Mouse (Mus musculus) left cerebral cortex, postnatal 4 days (tissue): ENCODE data around the gene Npm1. TPM values are rescaled to one million over a fixed set of nuclear protein-coding genes. Genes with fewer than 3 reads are reported as not detected.

ENCODE experiments used
- DNase-seq: peaks from one replicate; pipeline ENCODE4 v3.0.0-alpha.2; 2022
- intact Hi-C: fragments of 180-260 bp; cut with DNase I; formaldehyde crosslinking; loops from one replicate; pipeline ENCODE4 v1.15.1; 2025
- total RNA-seq, 2 experiments: library from RNA; stranded (reverse); gene quantifications; 2 replicates each; pipeline ENCODE4 v1.2.3; 2021

Npm1 gene
- total RNA-seq, 2 experiments from 2014 or later, result 303 to 338 TPM

DNA sequence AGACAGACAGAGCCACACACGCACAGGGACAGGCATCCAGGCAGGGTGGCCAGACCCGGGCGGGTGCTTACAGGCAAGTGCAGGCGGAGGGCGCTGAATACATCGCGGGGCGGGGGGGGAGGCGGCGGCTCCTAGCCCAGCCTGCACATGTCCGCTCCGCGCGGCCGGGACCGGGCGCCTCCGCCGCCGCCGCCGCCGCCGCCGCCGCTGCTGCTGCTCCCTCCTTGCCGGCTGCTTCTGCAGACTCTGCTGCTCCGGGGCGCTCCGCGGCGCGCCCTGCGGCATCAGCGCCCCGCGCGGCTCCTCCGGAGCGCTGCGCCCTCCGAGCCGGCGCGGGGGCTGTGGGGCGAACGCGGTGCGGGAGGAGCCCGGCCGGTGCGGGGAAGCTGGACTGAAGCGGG is 15.8 kb downstream of the Npm1 start, which contains the start of gene Fgf18:
Gene Fgf18 (minus strand): TSS at position 230 of the 401 bp plus-strand sequence.
- intact Hi-C loops, result loop anchor here (5.0 to 10.0 kb wide), 3 partner anchors 182 to 802 kb away; partner anchors contain the start of gene Sh3pxd2b
- no peak for DNase-seq

DNA sequence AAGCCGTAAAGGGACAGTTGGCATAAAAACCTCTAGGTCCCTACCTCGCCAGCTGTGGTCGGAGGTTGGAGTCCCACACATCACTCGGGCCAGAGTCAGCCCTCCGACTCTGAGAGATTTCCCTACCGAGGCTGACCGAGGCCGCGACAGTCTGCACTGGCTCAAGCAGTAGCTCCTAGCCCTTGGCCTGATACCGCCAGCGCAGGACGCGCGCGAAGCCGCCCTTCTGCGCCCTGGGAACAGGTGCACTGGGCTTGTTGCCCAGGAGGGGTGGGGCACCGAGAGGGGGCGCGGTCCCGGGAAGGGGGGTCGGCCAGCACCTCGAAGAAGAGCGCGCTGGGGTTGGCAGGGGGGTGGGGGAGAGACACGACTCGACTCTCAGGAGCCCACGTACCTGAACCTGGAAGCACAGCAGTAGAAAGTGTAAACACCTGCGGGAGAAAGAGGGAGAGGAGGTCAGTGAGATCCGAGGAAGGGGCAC is 16.3 kb downstream of the Npm1 start:
- intact Hi-C loops, result loop anchor here (5.0 to 10.0 kb wide), 3 partner anchors 182 to 802 kb away; partner anchors contain the start of gene Sh3pxd2b
- DNase-seq, result peak; percentile 48

DNA sequence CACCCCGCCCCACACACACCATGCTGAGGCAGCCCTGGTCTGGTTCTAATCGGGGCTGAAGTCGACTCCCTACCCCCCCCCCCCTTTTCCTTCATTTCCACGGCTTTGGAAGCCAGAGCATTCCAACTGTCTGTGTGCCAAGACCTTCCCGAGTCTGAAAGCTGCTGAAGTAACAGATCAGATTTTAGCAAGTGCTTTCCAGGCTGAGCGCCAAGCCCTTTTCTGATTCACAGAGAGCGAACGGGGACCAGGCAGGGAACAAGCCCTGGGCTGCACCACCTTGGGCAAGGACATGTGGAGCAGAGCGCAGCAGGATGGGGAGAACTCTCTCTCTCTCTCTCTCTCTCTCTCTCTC is 16.9 kb downstream of the Npm1 start:
- intact Hi-C loops, result loop anchor here (5.0 to 10.0 kb wide), 3 partner anchors 181 to 801 kb away; partner anchors contain the start of gene Sh3pxd2b
- DNase-seq, result peak; percentile 92

DNA sequence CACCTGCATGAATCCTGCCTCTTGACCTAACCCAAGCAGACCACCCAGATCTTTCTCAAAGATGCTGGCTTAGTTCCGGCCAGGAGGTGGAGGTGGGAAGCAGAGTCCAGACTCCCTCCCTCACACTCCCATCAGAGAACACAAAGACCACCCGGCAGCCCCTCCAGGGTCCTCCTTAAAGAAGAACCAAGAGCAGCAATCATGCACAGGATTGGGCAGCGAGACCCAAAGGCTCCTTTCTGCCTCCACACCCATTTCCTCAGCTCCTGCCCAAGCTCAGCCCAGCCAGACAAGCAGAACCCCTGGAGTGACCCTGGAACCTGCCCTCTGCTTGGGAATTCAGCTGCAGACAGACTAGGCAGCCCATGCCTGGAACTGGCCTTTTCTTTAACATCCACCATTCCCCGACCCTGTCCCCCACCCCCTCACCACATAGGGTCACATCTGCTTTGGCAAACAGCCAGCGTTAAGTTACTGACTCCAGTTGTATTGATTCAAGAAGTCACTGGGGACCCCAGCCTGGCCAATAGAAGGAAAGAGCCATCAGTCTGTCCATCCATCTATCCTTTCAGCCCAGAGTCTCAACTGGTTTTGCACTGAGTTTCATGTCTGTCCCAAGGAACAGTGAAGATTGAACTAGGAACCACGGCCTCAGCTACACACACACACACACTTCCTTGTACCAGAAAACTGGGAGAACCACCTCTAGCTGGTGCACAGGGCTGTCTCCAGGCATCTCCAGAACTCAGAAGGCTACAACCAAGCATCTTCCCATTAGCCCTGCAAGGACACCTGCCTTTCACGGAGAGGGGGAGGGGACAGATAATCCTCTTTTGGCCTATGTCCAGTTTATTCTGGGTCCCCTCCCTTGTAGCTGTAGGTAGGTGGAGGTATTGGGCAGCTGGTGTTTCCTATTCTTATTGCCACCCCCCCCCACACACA is 17.5 kb downstream of the Npm1 start:
- DNase-seq, result no peak

DNA sequence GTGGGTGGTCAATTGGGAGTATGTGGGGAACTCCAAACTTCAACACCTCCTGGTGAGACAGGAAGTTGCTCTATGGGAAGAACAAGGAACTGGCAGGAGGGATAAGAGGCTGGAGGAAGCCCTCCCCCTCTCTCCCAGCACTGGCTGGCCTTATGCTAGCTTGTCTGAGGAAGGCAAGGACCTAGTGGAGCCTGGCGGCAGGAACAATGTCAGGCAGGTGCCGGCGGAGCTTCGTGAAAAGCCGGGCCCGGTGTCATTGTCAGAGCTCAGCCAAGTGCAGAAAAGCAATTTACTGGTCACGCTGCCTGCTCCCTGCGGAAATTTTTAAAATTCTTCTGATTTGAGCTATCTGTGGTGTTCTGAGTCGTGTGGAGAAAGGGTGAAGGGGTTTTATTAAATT is 19.1 kb downstream of the Npm1 start:
- DNase-seq, result no peak
- intact Hi-C loops, result loop anchor here (10.0 kb wide), 2 partner anchors 179 to 799 kb away; partner anchors contain the start of gene Sh3pxd2b

More for the DNA sequence above, 17.5 kb downstream of the Npm1 start:
- intact Hi-C loops, result loop anchor here (5.0 to 10.0 kb wide), 3 partner anchors 181 to 801 kb away; partner anchors contain the start of gene Sh3pxd2b

DNA sequence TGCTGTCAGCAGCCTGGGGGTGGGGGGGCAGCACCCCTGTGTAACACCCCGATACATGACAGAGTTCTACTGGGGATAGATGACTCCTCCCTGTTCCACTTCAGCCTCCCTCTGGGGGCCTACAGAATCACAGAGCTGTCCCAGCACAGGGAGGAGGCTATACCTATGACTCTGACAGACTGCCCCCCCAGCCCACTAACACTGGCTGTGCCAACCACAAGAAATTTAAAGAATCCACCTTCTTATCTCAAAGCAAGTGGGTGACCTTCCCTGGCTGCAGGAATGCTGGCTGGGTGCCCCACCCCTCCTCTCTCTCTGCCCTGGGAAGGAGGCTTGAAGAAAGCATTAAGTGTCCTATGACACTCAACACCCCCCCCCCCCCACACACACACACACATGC is 20.2 kb downstream of the Npm1 start:
- no peak for DNase-seq
- intact Hi-C loops, result loop anchor here (10.0 kb wide), 2 partner anchors 178 to 798 kb away; partner anchors contain the start of gene Sh3pxd2b

DNA sequence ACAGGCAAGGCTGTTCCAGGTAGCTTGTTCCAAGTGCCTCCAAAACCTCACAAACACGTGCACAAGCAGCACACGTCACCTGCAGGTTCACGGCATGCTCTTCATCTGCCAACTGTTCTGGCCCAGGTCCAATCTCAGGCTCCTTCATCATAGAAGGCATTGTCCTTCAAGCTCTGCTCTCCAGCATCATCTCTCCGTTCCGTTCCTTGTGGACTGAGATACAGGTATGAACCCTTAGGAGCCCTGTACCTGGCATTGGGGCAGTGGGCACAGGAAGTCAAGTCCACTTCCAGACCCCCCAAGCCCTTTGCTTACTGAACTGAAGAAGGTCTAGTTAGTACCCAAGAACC is 22.9 kb downstream of the Npm1 start:
- no peak for DNase-seq
- intact Hi-C loops, result loop anchor here (10.0 kb wide), 2 partner anchors 175 to 795 kb away; partner anchors contain the start of gene Sh3pxd2b

DNA sequence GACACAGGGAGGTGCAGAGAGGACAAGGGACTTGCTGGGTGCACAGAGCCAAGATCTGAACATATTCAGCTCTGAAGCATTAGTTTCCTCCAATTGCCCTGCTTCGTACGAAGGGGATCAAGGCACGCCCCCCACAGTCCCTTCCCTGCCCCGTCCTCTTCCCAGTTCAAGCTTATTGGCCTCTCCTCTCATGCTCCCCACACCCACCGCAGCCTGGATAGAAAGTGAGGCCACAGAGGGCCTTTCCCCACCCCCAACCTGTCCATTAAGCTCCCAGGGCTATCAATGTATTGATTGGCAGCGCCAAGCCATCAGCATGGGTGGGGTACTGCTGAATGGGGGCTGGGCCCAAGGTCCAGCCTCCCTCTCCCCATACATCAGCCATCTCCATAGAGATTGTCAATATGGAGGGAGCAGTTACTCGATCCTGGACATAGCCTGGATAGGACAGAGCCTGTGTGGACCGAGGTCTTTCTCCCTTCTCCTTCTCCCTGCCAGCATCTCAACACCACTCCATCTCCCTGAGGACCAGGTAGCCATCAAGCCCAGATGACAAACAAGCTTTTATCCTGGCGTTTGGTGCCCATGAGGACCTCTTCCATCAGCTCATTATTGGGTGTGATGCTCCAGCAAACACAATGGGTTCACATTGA is 23.4 kb downstream of the Npm1 start:
- DNase-seq, result no peak
- intact Hi-C loops, result loop anchor here (10.0 kb wide), 2 partner anchors 175 to 795 kb away; partner anchors contain the start of gene Sh3pxd2b

DNA sequence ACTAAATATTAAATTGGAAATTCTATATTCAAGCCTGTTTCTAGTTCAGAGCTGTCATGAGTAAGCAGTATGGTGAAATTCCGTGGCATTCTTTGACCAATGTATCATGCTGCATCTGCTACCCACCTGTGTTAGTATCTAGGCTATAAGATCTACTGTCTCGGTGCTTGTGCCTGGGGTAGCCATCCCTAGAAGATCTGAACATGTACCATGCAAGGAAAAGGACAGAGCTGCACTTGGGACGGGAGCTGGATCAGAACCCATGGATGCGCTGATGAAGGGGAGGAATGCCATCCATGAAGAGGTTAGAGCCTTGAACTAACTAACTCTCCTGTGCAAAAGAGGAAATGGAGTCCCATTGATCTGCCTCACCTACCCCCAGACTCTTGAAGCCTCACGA is 24.3 kb downstream of the Npm1 start:
- no peak for DNase-seq
- intact Hi-C loops, result no loop called here

DNA sequence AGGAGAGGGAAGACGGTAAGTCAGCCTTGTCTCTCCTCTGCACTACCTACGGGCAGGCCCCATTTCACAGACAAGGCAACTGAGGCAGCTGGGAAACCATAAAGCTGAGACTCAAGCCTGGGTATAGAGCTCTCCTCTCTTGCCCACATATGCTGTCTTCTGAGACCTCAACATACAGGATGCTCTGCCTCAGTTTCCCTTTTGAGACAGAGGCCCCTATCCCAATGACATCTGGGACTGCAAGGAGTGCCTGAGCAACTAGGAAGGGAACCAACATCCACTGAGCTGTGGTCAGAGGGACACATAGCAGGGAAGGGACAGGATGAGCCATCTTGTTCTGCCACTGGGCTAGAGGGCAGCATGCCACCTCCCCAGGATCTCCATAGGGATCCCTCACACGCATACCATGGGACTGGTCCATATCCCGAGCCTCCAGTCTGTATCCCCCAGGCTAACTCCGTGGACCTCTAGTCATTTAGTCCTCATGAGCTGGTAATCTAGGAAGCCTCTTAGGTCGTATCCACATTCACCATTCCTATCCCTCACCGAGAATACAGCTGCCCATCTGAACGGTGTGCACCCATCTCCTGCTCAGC is 28.5 kb downstream of the Npm1 start:
- intact Hi-C loops, result no loop called here
- DNase-seq, result no peak

DNA sequence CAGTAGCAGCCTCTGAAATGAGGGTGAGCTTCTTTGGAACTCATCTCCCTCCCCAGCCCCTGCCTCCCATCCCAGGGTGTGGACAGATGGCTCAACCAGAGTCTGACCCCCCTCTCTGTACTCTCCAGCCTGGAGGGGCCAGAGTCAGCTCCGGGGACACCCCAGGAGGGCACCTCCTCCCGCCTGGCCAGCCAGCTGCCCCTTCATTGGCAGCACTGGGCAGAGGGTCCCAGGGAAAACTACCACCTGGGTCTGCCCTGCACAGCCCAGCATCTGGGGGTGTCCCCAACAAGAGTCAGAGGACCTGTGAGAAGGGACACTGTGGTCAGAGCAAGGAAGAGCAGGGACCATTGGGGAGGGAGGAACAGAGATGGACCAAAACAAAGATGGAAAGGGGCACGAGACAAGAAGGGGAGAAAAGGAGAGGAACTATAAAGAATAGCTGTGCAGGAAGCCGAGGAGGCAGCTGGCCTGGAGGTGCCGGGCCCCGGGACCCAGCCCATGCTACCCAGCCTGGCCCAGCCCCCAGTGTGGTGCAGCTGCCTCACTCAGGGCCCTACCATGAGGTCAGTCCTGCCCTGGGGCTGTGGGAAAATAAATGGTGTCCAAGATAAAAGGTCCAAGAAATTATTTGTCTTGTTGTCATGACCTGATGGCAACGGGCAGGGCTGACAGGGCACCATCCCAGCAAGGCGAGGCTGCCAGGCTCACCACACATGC is 30.2 kb downstream of the Npm1 start:
- no peak for DNase-seq
- intact Hi-C loops, result no loop called here

DNA sequence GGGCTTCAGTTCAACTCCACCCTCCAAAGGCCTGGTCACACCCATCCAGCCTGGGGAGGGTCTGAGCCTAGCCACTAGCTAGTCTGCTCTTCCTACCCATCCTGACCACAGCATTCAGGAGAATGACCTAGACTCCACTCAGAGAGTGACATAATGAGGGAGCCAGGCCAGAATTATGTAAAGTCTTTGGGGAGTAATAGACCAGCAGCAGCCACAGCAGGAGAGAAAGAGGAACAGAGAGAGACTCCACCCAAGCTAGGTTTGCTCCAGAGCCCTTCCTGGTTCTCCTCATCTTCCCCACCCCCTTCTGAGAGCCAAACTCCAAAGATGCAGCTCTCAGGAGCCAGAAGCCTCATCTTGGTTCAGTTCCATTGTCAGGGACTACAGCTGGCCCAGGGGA is 35.9 kb downstream of the Npm1 start:
- DNase-seq, result no peak
- intact Hi-C loops, result no loop called here

DNA sequence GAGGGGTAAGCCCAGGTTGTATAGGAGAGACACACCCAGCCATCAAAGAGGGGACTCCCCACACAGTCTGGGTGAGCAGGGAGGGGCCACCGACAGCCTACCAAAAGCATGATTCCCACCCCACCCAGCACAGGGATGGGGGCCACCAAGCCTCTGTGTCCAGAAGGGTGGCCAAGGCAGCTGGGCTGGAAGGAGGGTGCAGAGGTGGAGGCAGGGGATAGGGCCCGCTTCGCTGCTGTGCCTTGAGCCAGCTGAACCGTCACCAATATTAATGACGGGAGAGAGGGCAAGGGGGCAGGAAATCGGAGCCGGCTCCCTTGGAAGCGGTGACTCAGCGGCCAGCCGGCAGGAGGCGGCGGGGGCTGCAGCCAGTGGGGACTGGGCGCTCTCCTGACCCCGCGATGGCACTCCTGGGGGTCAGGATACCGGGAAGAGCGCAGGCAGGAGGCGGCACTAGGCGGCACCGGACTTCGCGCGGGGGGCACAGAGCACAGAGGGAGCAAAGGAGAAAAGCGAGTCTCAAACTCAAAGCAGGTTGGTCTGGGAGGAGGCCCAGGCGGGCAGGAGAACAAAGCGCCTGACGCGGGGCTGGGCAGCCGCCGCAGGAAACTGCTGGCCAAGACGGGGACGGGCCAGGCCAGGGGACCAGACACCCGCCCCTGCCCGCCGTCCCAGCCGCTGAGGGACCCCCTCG is 40.3 kb downstream of the Npm1 start:
- intact Hi-C loops, result no loop called here
- no peak for DNase-seq

DNA sequence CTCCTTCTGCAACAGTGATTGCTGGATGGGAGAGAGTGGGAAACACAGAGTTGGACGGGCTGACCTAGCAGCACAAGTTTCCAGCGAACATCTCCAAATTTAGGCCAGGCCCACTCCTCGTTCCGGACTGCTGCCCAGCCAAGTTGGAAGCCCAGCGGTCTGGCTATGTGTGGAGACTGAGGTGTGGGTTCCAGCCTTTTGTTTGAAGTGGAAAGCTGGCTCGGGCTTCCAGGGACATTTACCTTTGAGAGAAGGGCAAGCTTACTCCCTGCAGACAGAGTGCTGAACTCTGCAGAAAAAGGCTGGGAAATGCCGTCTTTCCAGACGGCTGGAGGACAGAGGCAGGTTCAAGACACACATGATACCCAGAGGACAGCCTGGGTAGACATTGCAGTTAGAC is 43.5 kb downstream of the Npm1 start:
- no peak for DNase-seq
- intact Hi-C loops, result no loop called here

DNA sequence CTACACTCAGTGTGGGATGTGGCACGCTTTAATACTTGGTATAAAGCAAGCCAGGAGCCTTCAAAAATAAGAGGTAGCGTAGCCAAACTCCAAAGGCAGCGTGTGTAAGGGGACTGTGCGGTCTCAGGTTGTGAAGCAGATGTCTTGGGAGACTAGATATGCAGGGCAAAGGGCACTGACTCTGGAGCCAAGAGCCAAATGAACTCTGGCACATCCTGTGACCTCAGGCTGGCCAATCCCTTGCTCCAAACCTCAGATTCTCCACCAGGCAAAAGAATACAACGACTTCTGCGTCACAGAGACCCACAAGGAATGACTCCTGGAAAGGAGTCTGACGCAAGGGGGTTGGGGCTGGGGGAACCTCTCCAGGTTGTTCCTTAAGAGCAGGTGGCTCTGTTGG is 43.9 kb downstream of the Npm1 start:
- no peak for DNase-seq
- intact Hi-C loops, result no loop called here

DNA sequence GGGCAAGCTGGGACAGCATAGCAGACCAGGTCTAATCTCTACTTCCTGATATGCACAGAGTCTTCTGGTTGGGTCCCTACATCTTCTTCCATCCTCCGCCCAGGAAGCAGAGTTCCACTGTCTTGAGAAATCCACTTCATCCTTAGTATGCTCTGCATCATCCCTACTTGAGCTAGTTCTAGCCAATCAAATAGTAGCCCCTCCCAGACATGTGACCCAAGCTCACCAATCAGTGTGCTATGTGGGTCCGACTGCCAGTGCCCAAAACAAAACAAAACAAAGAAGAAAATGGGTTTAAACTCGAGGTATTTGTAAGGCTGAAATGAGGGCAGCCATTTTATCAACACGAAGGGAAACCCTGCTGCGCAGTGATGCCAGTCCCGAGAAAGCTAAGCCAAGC is 44.5 kb downstream of the Npm1 start:
- intact Hi-C loops, result no loop called here
- no peak for DNase-seq

DNA sequence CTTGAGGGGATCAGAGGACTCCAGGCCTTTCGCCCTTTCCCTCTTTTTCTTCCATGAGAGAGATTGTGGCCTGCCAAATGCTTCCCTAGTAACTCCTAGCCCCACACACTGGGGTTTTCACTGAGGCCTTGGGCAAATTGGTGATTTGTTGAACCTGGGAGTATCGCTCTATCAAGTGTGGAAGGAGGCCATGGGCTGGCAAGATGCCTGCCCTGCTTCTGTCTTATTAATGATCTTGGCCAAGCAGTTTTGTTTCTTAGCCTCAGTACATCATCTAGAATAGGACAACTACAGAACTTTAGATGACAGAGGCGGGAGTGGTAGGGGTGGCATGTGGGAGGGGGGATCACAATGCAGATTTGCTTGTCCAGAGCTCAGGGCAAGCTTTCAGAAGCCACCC is 47.2 kb downstream of the Npm1 start:
- intact Hi-C loops, result no loop called here
- peak; percentile 27 for DNase-seq

DNA sequence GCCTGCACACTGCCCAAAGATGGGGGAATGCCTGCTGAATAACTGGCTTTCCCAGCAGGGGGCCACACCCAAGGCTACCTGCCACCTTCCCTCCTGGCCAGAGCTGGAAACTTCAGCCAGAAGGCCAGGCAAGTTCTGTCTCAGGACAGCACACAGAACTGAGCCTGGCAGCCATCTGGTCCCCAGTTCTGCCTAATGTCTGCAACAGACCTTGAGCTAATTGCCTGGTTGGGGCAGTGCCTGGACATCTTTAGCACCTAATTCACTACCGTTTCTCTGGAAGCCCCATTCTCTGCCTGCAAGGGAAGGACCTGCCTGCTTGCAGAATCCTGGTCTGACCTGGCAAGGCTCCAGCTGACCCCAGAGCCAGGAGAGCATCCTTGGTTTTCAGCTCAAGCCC is 50.6 kb downstream of the Npm1 start:
- peak; percentile 64 for DNase-seq
- intact Hi-C loops, result no loop called here

DNA sequence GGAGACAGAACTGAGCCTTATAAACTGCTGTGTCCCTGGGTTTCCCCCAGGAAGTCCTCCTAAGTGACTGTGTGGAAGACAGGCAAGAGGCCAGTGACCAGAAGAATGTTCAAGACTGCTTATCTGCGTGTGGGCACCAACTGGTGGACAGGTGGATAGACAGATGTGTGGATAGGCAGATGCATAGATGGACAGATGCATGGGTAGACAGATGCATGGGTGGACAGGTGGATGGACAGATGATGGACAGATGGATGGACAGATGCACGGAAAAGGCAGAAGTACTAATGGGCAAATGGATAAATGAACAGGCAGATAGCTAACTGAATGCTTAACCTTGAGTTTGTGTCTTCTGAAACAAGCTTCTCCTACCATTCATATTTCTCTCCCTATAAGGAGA is 52.9 kb downstream of the Npm1 start:
- DNase-seq, result no peak
- intact Hi-C loops, result no loop called here

DNA sequence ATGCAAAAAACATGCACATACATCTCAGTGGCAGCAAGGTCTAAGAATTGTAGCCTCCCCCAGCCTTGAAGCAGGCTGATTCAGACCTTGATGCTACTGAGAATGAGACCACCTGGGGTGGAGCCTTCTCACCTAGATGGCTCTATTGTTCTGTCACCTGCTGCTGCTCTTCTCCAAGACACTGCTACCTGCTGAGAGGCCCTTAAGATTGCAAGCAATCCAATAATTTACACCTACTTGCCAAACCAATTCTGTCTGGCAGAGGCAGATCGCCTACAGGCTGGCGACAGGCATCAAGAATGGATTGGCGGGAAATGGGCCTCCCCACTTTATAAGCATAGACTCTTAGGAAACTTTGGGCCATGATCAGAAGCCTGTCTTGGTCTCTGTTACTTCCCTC is 55.5 kb downstream of the Npm1 start:
- intact Hi-C loops, result no loop called here
- no peak for DNase-seq
